Mouse (Mus musculus): ENCODE measurements around the gene Dnase2a.

GRCm38 (mm10) chr8:84965731-84966291 is 57.5 kb downstream of the Dnase2a start:
- TF ChIP-seq CTCF (conservative IDR thresholded peaks at IDR 0.05; ENCODE audit: insufficient read depth, insufficient read length, low read depth, low read length) (no peak), POLR2A (IDR thresholded peaks at IDR 0.05; ENCODE audit: low read depth, low read length) (peak; percentile 4)
